Mouse (Mus musculus): ENCODE data around the gene Nono.
A peak's percentile ranks its signal among the peaks of the same experiment; 100 is the strongest.

Gene Nono

DNA sequence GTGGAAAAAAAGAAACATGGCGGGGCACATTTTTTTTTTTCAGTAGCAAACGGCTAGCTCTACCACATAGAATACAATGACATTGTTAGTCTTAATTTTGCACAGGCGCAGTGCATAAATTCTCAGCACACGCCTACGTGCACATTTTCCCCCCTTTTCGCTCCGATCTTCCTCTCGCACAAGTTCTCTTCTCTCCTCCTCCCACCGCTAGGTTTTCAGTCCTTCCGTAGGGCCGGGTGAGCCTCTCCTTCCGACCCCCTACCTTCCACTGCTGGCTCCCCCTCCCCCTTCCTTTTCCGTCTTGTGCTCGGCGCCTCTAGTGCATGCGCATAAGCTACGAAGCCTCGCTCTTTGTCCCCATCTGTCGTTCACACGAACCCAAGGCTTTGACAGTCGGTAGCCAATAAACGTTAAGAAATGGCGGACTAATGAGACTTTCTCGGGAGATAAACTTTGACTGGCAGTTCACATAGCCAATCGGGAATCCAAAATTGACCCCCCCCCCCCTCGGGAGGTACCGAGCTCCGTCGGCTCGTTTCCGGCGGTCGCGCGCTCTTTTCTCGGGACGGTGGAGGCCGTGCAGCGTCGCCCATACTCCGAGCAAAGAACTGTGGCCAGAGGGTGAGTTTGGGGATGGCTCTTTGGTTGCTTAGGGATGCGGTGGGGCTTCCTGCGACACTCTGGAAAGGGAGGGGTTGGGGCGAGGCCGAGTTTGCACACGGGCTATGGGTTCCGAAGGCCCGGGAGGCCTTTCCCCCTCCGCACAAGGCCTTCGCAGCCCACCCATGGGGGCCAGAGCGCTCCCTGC lies at the start of gene Nono:
Nono (plus strand) TSS at position 177 of the 808 bp plus-strand sequence.
- DNase-seq (ENCODE audit: low spot score in 2 of 2): peak; percentile 77

DNA sequence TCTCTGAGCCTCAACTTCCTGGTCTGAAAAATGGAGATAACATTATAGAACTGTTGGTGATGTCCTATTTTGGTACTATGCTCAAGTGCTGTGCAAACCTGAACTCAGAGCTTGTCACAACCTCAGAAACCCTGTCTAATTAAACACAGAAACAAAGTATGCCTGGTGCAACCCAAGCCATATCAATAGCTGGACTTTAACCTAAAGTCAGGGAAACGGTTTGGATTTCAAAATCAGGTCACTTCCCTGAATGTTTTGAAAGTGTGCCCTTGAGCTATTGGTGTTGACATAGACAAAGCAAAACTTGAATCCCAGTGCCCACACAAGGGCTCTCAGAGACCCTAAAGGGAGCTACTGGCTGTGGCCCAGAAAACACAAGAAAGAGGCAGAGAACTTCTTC lies 49.4 kb upstream of the Nono start:
- DNase-seq (ENCODE audit: low spot score in 2 of 2): no peak

DNA sequence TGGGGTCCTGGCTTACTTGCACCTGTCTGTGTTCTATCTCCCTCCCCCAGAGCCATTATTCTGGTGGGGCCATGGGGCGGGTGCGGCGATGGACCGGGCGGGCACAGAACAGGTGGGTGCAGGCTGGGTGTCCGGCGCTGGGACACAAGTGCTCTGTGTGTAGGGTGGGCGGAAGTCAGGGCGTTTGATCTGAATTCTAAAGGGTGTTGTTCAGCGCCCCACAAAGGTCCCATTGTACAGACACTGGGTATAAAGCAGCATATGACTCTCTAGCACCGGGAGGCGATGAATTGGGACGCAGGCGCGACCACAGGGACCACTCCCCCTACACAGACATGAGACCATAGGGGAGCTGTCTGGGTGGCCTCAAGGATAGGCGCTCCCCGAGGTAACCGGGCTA lies 45.7 kb upstream of the Nono start:
- no peak for DNase-seq (ENCODE audit: low spot score in 2 of 2)

DNA sequence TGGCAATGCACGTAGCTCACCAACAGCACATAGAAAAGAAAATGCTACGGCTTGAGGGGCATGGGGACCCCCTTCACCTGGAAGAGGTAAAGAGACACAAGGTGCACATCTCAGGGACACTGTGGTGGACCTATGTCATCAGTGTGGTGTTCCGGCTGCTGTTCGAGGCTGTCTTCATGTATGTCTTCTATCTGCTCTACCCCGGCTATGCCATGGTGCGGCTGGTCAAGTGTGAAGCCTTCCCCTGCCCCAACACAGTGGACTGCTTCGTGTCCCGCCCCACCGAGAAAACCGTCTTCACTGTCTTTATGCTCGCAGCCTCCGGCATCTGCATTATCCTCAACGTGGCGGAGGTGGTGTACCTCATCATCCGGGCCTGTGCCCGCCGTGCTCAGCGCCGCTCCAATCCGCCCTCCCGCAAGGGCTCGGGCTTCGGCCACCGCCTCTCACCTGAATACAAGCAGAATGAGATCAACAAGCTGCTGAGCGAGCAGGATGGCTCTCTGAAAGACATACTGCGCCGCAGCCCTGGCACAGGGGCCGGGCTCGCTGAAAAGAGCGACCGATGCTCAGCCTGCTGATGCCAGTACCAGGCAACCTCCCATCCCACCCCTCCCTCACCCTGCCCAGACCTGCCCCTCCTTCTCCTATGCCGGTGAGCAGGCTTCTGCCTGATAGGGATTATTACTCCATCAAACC lies 44.5 kb upstream of the Nono start:
- DNase-seq (ENCODE audit: low spot score in 2 of 2): peak in 1 of 2 experiments; percentile 15

DNA sequence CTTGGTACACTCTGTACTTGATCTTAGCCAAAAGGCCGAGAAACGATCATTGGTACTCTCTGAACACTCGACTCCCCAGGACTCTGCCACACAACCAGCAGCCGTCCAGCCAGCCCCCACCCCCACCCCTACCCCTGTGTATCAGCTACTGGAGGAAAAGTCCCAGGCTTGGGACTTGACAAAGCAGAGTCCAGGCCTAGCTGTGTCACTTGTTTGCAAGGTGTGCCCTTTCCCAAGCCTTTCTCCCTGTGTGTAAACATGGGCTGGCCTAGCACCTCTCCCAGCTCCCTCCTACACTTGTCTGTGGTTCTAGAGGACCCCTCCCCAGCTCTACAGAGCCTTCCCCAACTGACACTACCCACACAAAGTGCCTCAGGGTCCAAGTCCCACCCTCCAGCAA lies 42.9 kb upstream of the Nono start:
- no peak for DNase-seq (ENCODE audit: low spot score in 2 of 2)

DNA sequence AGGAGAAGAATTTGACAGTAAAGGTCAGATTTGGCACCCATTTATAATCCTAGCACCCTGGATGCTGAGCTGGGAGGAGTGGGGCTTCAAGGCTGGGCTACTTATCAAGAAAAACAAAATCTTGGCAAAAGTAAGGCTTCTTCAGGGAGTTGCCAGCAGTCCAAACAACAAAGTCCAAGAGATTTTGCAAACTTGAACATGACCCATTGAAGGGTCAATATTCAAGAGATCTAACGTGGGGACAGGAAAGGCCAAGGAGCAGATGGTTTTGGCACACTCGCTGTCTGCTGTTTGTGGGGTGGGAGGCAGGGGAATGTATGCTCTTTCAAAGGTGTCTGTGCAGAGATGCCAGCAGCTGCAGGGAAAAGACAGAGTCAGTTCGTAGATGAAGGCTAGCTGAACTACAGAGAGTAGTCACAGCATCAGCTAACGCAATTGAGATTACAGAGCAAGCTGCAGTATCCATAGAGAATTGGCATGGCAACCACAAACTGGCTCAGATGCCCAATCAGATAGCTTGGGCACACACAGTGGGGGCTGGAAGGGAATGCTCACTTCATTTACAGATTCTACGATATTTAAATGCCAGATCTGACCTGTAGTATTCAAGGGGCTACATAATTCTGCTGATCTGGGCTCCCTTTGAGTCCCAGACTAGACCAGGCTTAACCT lies 40.1 kb upstream of the Nono start:
- no peak for DNase-seq (ENCODE audit: low spot score in 2 of 2)

DNA sequence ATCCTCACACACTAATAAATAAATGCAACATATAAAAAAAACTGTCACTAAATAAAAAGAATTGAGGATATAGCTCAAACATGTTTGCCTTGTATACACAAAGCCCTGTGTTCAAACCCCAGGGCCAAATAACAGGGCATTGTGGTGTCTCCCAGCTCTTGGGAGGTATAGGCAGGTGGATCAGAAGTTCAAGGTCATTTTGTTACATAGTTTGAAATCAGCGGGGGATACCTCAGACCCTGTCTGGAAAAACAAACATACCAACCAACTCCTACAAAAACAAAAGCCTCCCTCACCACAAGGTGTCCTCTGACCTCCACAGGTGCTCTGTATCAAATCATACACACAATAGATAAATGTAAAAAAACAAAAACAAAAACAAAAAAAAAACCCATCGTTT lies 34.8 kb upstream of the Nono start:
- no peak for DNase-seq (ENCODE audit: low spot score in 2 of 2)

DNA sequence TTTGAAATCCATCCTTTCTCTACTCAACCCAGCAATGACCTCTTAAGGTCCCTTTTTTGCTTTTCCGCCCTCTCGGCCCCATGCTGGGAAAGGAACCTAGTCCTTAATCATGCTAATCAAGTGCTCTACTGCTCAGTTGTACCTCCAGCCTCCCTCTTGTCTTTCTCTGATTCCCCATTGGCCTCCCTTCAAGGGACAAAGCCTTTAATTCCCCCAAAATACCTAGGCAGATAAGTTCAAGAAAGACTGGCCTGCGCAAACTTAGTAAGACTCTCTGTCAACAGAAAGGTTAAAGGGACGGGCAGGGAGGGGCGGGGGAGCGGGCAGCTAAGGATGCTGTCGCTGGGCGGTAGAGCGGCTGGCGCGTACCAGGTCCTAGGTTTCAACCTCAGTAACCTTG lies 32.7 kb upstream of the Nono start:
- DNase-seq (ENCODE audit: low spot score in 2 of 2): no peak

DNA sequence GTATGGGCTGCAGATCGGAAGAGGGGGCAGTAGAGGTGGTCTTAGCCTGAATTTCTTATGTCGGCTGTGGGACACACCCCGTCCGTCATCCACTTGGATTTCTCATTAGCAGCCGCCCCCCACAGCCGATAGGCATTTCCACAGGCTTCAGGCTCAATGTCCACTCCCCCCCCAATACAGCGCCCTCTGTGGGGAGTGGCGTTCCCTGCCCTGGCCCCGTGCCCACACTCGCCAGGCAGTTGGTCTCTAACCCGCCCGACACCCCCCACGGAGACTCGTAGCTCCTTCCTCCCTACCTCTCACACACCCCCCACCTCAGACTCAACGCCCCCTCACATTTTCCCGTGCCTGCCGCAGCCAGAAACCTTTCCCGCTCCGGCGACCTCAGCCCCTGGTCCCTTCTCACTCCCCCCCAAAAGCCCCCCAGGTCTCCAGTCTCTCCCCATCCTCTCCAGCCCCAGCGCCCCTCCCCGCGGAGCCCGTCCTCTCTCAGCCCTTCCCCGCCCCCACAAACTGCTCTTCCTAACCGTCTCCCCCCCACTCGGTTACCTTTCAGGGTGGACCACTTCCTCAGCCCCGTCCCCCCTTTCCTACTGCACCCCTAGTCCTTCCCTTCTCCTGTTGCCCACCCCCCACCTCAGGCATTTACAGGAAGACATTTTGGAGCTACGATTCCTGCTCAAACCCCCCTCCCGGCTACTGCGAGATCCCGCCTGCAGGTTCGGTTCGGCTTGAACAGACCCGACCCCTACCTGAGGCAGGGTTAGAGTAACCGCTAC lies 10.0 kb upstream of the Nono start:
- DNase-seq (ENCODE audit: low spot score in 2 of 2): peak; percentile 22

DNA sequence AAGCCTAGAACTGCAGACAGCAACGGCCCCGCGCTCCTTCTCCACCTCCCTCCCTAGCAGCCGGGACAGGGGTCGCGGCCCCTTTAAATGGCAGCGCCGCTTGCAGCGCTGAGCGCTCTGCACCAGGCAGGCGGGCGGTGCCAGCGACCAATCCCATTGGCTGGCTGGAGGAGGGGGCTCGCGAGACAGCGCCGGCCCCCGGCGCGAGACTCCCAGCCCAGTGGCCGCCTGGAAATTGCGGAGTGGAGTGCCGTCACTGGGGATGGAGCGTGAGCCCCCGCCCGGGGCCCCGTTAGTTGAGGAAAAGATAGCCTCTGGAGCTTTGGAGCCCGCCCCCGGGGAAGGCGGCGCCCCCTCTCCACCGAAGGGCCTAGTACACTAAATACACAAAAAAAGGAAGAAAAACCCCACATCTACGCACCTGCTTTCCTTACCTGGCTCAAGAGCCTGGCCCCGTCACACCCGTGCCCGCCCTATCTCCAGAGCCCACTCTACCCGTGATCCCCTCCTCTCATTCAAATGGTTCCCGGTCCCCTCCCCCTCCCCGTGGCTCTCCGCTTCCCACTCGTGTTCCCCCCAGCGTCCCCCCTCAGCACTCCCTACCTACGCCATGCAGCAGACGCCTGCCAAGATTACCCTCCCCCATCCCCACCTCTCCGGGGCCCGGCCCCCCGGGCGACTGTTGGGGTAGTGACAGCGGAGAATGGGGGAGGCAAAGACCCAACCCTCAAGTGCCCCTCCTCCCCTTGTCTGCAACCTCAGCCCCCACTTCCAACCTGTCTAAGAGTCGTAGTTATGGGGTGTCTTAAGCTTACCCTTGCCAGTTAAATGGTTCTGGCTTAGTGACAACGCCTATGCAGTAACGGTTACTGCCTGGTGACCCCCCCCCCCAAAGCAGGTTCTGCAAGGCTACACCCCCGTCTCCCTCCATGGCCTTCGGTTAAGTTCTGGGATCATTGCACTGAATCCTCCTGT lies 9.1 kb upstream of the Nono start:
- peak; percentile 78 to 84 for DNase-seq (ENCODE audit: low spot score in 2 of 2)

DNA sequence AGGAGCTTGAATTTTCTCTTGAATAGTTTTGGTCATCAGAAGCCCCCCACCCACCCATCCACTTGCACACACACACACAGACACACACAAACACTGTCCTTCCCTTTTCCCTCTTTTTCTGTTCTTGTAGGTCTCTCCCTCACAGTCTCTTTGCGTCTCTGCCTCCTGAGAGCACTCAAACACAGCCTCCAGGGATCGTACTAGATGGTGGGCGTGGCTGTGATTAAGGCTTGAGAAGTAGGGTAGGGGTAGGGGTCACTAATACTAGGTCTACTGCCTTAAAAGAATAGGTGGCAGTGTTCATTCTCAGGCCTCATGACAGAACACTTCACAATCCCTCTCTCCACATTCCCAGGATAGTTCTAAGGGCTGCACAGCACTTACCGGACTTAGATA lies 8.4 kb upstream of the Nono start, which contains the start of gene Zmym3:
Zmym3 (minus strand) TSS at position 150 of the 396 bp plus-strand sequence.
- no peak for DNase-seq (ENCODE audit: low spot score in 2 of 2)

DNA sequence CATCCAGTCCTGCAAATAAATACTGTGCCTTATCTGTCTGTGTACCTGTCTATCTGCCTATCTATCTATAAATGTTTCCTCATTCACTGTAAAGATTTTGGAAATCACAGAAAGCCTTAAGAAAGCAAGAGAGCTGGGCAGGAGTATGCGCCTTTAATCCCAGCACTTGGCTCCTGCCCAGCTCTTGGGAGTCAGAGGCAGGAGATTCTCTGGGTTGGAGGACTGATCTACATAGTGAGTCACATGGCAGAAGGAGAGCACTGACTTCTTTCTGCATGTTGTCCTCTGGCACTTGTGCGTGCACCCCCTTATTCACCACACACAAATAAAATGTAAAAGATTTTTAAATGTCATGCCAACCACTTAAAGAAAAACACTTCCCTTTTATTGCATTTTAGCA lies 5.7 kb upstream of the Nono start:
- DNase-seq (ENCODE audit: low spot score in 2 of 2): no peak

DNA sequence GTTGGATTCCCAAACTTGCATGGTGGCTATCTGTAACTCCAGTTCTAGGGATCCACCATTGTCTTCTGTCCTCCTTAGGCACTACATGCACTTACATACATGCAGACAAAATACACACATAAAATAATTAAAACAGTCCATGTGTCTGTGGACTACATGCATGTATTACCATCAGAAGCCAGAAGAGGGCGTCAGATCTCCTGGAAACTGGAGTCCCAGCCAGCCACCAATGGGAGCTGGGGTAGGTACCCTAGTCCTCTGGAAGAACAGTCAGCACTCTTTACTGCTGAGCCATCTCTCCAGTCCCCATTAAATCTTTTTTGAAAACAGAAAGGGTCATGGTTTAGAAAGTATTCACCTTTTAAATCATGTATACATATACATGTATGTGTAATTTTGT lies 1.3 kb upstream of the Nono start:
- no peak for DNase-seq (ENCODE audit: low spot score in 2 of 2)

DNA sequence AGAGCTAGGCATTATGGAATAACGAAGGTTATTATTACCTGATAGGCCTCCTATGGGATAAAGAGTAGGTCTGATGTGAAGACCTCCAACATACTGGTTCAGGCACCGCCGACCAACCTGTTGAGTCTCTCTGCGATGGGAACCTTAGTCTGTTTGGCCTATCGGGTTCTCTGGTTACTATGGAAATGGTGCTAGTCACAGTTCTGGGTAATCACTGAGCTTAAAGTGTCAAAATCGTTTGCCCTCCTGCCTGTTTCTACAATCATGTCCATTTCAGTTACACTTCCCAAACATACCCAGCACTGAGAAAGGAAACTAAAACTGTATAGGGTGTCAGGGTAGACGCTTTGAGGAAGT lies 355 bp upstream of the Nono start:
- no peak for DNase-seq (ENCODE audit: low spot score in 2 of 2)

DNA sequence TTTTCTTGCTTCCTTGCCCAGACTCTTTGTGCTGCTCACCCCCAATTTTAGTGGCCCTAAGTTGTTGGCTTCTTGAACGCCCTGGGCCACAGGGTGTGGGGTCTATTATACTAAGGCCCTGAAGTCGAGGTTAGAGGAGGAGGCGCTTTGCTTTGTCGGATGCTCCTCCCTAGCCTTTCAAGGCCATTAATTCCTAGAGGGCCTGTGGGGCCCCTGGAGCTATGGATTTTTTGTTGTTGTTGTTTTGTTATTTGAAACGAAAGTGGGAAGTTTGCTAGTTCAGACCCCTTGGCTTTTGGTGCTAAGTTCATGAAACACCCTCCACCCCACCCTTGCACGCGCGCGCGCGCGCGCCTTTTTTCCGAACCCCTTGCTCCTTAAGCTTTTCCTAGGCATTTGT lies 858 bp downstream of the Nono start:
- DNase-seq (ENCODE audit: low spot score in 2 of 2): no peak

DNA sequence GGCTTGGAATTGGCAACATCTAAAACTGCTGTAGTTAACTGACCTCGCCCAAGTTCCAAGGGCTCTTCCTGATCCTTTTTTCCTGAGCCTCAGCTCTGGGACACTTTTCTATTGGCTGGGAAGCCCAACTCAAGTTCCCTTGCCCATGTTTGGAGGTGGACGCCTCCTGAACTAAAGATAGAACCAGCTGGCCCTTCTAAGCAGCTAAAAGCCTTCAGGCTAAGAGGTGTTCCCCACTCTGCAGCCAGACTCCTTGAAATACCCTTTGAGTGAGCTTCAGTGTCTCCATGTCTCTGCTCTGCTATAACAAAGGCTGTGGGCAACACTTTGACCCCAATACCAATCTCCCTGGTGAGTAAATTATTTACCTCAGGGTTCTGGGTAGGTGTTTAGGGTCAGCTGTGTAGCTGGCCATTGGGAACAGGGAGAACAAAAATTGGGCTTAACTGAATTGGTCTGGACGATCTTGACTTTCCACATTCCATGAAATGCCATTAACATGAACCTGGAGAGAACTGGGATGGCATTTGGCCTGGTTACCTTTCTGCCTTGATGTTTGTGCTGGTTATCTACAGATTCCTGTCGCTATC lies 19.9 kb downstream of the Nono start, which contains the start of gene Itgb1bp2:
Itgb1bp2 (plus strand) TSS at position 203 of the 590 bp plus-strand sequence.
- DNase-seq (ENCODE audit: low spot score in 2 of 2): no peak

DNA sequence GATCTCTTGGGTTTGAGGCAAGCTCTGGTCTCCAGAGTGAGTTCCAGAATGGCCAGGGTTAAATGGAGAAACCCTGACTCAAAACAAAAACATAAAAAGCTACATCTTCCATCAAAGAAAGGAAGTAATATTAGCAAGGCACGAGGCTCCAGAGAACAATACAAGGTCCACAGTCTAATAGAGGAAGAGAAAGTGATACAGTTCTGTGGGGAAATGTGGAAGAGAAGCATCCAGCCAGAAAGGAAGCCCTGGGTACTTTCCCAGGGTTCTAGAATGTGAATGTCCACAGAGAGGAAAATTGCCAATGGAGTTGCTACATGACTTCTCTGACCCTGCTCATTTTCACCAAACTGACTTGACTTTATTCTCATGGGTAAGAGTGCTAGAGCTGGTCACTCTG lies 22.0 kb downstream of the Nono start:
- no peak for DNase-seq (ENCODE audit: low spot score in 2 of 2)

DNA sequence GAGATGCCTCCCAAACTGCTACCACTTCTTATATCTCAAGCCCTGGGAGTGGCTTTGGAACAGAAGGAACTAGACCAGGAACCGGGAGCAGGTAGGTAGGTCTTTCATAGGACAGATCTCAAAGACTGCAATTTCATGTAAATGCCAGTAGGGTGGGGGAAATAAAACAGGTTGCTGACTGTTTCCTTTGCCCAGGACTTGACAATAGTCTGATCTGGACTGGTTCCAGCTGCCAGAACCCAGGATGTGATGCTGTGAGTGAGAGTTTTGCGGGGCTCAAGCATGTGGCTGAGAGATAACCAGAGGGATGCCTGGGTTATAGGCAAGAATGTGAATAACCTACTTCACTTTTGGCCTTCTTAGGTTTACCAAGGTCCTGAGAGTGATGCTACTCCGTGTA lies 22.5 kb downstream of the Nono start:
- no peak for DNase-seq (ENCODE audit: low spot score in 2 of 2)

DNA sequence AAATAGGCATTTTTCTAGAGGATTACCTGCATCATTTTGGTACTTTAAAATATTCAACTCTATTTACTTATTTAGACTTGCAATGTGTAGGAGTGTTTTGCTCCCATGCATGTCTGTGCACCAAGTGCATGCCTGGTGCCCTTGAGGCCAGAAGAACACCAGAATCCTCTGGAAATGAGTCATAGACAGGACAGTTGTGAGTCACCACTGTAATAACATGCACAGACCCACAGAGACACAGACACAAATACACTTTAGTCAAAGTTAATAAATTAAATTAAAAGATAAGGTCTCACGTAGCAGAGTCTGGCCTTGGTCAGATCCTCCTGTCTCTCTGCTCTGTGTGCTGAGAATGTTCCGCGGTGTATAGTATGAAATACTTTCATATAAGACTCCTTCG lies 43.1 kb downstream of the Nono start:
- no peak for DNase-seq (ENCODE audit: low spot score in 2 of 2)

DNA sequence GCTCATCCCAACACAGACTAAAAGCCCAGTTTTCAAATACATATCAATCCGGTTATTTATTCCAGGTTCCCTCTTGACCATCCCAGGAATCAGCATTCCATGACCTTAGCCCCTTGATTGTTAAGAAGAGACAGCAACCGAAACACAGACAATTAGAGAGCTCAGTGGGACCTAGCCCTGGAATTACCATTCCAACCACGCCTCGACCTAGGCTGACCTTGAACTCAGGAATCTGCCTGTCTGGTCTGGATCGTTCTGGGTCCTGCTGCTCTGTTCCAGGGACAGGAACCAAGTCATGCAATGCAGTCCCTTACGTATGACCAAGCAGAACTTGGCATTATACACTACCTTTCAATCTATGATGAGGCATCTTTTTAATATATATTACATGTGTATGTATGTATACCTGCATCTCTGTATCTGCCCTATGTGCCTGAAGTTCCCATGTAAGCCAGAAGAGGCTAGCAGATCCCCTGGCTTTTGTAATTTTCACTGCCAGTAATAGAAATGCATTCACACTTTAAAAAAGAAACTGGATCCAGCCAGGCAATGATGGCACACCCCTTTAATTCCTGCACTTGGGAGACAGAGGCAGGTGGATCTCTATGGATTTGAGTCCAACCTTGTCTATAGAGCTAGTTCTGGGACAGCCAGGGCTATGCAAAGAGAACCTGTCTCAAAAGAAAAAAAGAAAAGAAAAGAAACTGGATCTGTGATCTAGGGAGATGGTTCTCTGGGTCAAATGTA lies 52.7 kb downstream of the Nono start:
- DNase-seq (ENCODE audit: low spot score in 2 of 2): no peak

Measured in frontal cortex, postnatal 36 days (tissue).